Mouse (Mus musculus) forebrain, embryonic 13.5 days (tissue): Measurements from ENCODE around the gene Elf2. TPM values are rescaled to one million over a fixed set of nuclear protein-coding genes. Genes with fewer than 3 reads are reported as not detected.

Source experiments
- ATAC-seq: fragments of 200-750 bp; cut with Nextera tagmentation; 2 replicates; pipeline ENCODE4 v1.8.0; 2017
- H3K27ac ChIP-seq: fragments of 300-500 bp; sonication (generic); 2 replicates; pipeline ENCODE4 v1.5.1; 2015; ENCODE audit warnings: inconsistent platforms, mild to moderate bottlenecking, moderate library complexity
- H3K27me3 ChIP-seq: fragments of 300-500 bp; sonication (generic); 2 replicates; pipeline ENCODE4 v1.6.1; 2015; ENCODE audit warnings: mild to moderate bottlenecking, inconsistent platforms
- H3K36me3 ChIP-seq: fragments of 300-500 bp; sonication (generic); 2 replicates; pipeline ENCODE4 v1.6.1; 2015; ENCODE audit warnings: mild to moderate bottlenecking, inconsistent platforms; ENCODE audit not compliant: poor library complexity, severe bottlenecking
- H3K4me1 ChIP-seq: fragments of 300-500 bp; sonication (generic); 2 replicates; pipeline ENCODE4 v1.6.1; 2015; ENCODE audit warnings: inconsistent platforms
- H3K4me2 ChIP-seq: fragments of 300-500 bp; sonication (generic); 2 replicates; pipeline ENCODE4 v1.6.1; 2015; ENCODE audit warnings: inconsistent platforms, mild to moderate bottlenecking, moderate library complexity
- H3K4me3 ChIP-seq: fragments of 300-500 bp; sonication (generic); 2 replicates; pipeline ENCODE4 v1.5.1; 2015; ENCODE audit warnings: mild to moderate bottlenecking, inconsistent platforms
- H3K9ac ChIP-seq: fragments of 300-500 bp; sonication (generic); 2 replicates; pipeline ENCODE4 v1.6.1; 2015; ENCODE audit warnings: mild to moderate bottlenecking, inconsistent platforms
- H3K9me3 ChIP-seq: fragments of 300-500 bp; sonication (generic); replicated peaks from 2 replicates; pipeline ENCODE4 v1.6.1; 2016; ENCODE audit warnings: inconsistent platforms
- WGBS: fragments of 180-500 bp; shearing (Covaris S2); methylation state at CpG from one replicate; pipeline ENCODE4 v1.1.7; 2015; 5-methylcytosine and 5-hydroxymethylcytosine counted together
- polyA plus RNA-seq: library from polyadenylated mRNA; unstranded; fragments of >200 nt; fragmentation: Nextera tagmentation; extraction: Ambion mirVana; gene quantifications from 2 replicates; pipeline ENCODE4 v1.2.1, GENCODE M21; 2015

Gene Elf2
- polyA plus RNA-seq, 1 experiment from 2014 or later, result 60.1 TPM

- no peak overlapping the region for H3K27ac ChIP-seq
- H3K27me3 ChIP-seq, result no peaks in the 10 kb centered on the region
- 0 out of 2 replicates have a peak, but pooled peaks cover 2% of the 10 kb centered on the region for H3K9me3 ChIP-seq
- H3K36me3 ChIP-seq, result no peaks in the 10 kb centered on the region
- no peaks in the 10 kb centered on the region for H3K4me1 ChIP-seq
- H3K4me2 ChIP-seq, result no peak overlapping the region
- WGBS, result 87% methylated on average over 19 of the region's 19 CpGs
- no peak for ATAC-seq
- no peak overlapping the region for H3K4me3 ChIP-seq
- no peak overlapping the region for H3K9ac ChIP-seq
Measured at GRCm38 (mm10) chr3:51375307-51376265, 35.1 kb upstream of the Elf2 start.

GRCm38 (mm10) chr3:51373544-51373943 is 33.1 kb upstream of the Elf2 start:
- WGBS, result 80% methylated on average over 5 of the region's 5 CpGs
- no peak overlapping the region for H3K27ac ChIP-seq
- no peaks in the 10 kb centered on the region for H3K27me3 ChIP-seq
- H3K36me3 ChIP-seq, result no peaks in the 10 kb centered on the region
- H3K9ac ChIP-seq, result no peak overlapping the region
- H3K9me3 ChIP-seq, result 0 out of 2 replicates have a peak, but pooled peaks cover 2% of the 10 kb centered on the region
- no peak overlapping the region for H3K4me3 ChIP-seq
- H3K4me2 ChIP-seq, result no peak overlapping the region
- ATAC-seq, result no peak
- no peaks in the 10 kb centered on the region for H3K4me1 ChIP-seq

GRCm38 (mm10) chr3:51372883-51373282 is 32.4 kb upstream of the Elf2 start:
- no peak for ATAC-seq
- 86% methylated on average over 5 of the region's 5 CpGs for WGBS
- Histone ChIP-seq H3K27ac (no peak overlapping the region), H3K4me3 (no peak overlapping the region), H3K4me2 (no peak overlapping the region), H3K9me3 (0 out of 2 replicates have a peak, but pooled peaks cover 2% of the 10 kb centered on the region), H3K27me3 (no peaks in the 10 kb centered on the region), H3K9ac (no peak overlapping the region), H3K36me3 (no peaks in the 10 kb centered on the region), H3K4me1 (no peaks in the 10 kb centered on the region)

GRCm38 (mm10) chr3:51371826-51372225 is 31.4 kb upstream of the Elf2 start:
- no peaks in the 10 kb centered on the region for H3K27me3 ChIP-seq
- 81% methylated on average over 2 of the region's 2 CpGs for WGBS

GRCm38 (mm10) chr3:51368011-51368410 is 27.5 kb upstream of the Elf2 start:
- no peak for ATAC-seq
- no peak overlapping the region for H3K9ac ChIP-seq
- no peak overlapping the region for H3K27ac ChIP-seq
- 0 out of 2 replicates have a peak, but pooled peaks cover 6% of the 10 kb centered on the region for H3K27me3 ChIP-seq
- peaks cover 13% of the 10 kb centered on the region for H3K4me1 ChIP-seq
- H3K36me3 ChIP-seq, result no peaks in the 10 kb centered on the region
- H3K4me2 ChIP-seq, result no peak overlapping the region
- H3K9me3 ChIP-seq, result no peaks in the 10 kb centered on the region
- WGBS, result 78% methylated on average over 4 of the region's 4 CpGs
- no peak overlapping the region for H3K4me3 ChIP-seq

More at GRCm38 (mm10) chr3:51371826-51372225, 31.4 kb upstream of the Elf2 start:
- H3K9me3 ChIP-seq, result 0 out of 2 replicates have a peak, but pooled peaks cover 2% of the 10 kb centered on the region
- no peak overlapping the region for H3K4me3 ChIP-seq
- no peak overlapping the region for H3K4me2 ChIP-seq
- no peak overlapping the region for H3K9ac ChIP-seq
- H3K36me3 ChIP-seq, result no peaks in the 10 kb centered on the region
- ATAC-seq, result no peak
- H3K4me1 ChIP-seq, result no peaks in the 10 kb centered on the region
- H3K27ac ChIP-seq, result no peak overlapping the region

GRCm38 (mm10) chr3:51366926-51367325 is 26.5 kb upstream of the Elf2 start:
- no peaks in the 10 kb centered on the region for H3K36me3 ChIP-seq
- WGBS, result 62% methylated on average over 4 of the region's 4 CpGs

GRCm38 (mm10) chr3:51365517-51365882 is 25.0 kb upstream of the Elf2 start:
- H3K27me3 ChIP-seq, result 0 out of 2 replicates have a peak, but pooled peaks cover 6% of the 10 kb centered on the region
- 0 out of 2 replicates have a peak overlapping the region, but pooled peaks have one; percentile 55 for H3K9ac ChIP-seq
- peak overlapping the region; percentile 41 for H3K4me3 ChIP-seq
- ATAC-seq, result no peak
- H3K9me3 ChIP-seq, result no peaks in the 10 kb centered on the region
- peaks cover 13% of the 10 kb centered on the region for H3K4me1 ChIP-seq
- H3K27ac ChIP-seq, result no peak overlapping the region
- 12% methylated on average over 3 of the region's 3 CpGs for WGBS
- H3K4me2 ChIP-seq, result peak overlapping the region; percentile 74
- H3K36me3 ChIP-seq, result no peaks in the 10 kb centered on the region

More at GRCm38 (mm10) chr3:51366926-51367325, 26.5 kb upstream of the Elf2 start:
- no peak overlapping the region for H3K9ac ChIP-seq
- no peak overlapping the region for H3K27ac ChIP-seq
- H3K9me3 ChIP-seq, result no peaks in the 10 kb centered on the region
- no peak overlapping the region for H3K4me3 ChIP-seq
- H3K27me3 ChIP-seq, result 0 out of 2 replicates have a peak, but pooled peaks cover 6% of the 10 kb centered on the region
- peaks cover 13% of the 10 kb centered on the region for H3K4me1 ChIP-seq
- no peak for ATAC-seq
- no peak overlapping the region for H3K4me2 ChIP-seq

- peak overlapping the region; percentile 35; the same call in 1 of the 2 replicates for H3K27ac ChIP-seq
- WGBS, result 6% methylated on average over 31 of the region's 31 CpGs
- peak overlapping the region; percentile 74 for H3K4me2 ChIP-seq
- 0 out of 2 replicates have a peak, but pooled peaks cover 9% of the 10 kb centered on the region for H3K27me3 ChIP-seq
- H3K36me3 ChIP-seq, result no peaks in the 10 kb centered on the region
- peak; percentile 95 for ATAC-seq
- H3K4me1 ChIP-seq, result peaks cover 13% of the 10 kb centered on the region
- H3K4me3 ChIP-seq, result peak overlapping the region; percentile 41
- H3K9ac ChIP-seq, result peak overlapping the region; percentile 55
- H3K9me3 ChIP-seq, result no peaks in the 10 kb centered on the region
Measured at GRCm38 (mm10) chr3:51364703-51365516, 24.4 kb upstream of the Elf2 start.

- Histone ChIP-seq H3K9ac (no peak overlapping the region), H3K36me3 (no peaks in the 10 kb centered on the region), H3K4me2 (no peak overlapping the region), H3K27ac (no peak overlapping the region), H3K9me3 (no peaks in the 10 kb centered on the region), H3K27me3 (peaks cover 23% of the 10 kb centered on the region), H3K4me1 (peaks cover 19% of the 10 kb centered on the region), H3K4me3 (no peak overlapping the region)
- 33% methylated on average over 9 of the region's 9 CpGs for WGBS
- ATAC-seq, result no peak
Measured at GRCm38 (mm10) chr3:51361066-51361465, 20.6 kb upstream of the Elf2 start.

- H3K27me3 ChIP-seq, result peaks cover 23% of the 10 kb centered on the region
- peaks cover 10% of the 10 kb centered on the region for H3K4me1 ChIP-seq
- peak overlapping the region; percentile 66 for H3K4me2 ChIP-seq
- H3K9ac ChIP-seq, result no peak overlapping the region
- no peaks in the 10 kb centered on the region for H3K9me3 ChIP-seq
- 28% methylated on average over 14 of the region's 14 CpGs for WGBS
- ATAC-seq, result no peak
- no peak overlapping the region for H3K4me3 ChIP-seq
- no peak overlapping the region for H3K27ac ChIP-seq
- no peaks in the 10 kb centered on the region for H3K36me3 ChIP-seq
Measured at GRCm38 (mm10) chr3:51359558-51360307, 19.3 kb upstream of the Elf2 start.
